Mouse (Mus musculus): ENCODE measurements around the gene Mdm2. TPM values are rescaled to one million over a fixed set of nuclear protein-coding genes. Genes with fewer than 3 reads are reported as not detected.
A peak's percentile ranks its signal among the peaks of the same experiment; 100 is the strongest.
"Not testable (repeated sequence)": the region's sequence is repeated elsewhere in the genome, so short reads cannot be mapped to it uniquely, and the experiment has no call there.

Mdm2 gene
- polyA plus RNA-seq, 1 experiment from 2014 or later, result 35.1 TPM

DNA sequence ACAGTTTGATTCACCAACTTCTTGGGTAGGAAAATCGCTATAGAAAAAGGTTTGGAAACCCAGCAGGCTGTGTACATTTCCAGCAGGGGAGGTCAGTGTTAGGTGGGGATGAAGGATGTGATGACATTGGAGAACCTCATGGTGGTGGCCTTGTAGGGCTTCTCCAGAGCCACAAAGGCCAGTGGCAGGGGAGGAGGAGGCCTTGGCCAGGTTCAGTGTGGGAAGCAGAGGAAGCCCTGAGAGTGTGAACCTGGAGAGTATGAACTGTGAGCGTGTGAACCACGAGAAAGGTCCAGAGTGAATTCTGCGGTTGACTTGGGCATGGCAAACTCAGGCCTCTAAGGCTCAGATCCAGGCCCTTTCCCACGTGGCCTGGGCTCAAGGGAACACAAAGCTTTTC lies 18.0 kb upstream of the Mdm2 start:
- no peak overlapping the region for H3K4me3 ChIP-seq (replicated peaks)
- H3K9me3 ChIP-seq, result no peaks in the 10 kb centered on the region
- no peak overlapping the region for H3K9ac ChIP-seq
- WGBS, result 85% methylated on average over 5 of the region's 5 CpGs
- H3K4me2 ChIP-seq (replicated peaks), result no peak overlapping the region
- ATAC-seq, result no peak
- H3K27me3 ChIP-seq (replicated peaks), result no peaks in the 10 kb centered on the region
- no peaks in the 10 kb centered on the region for H3K4me1 ChIP-seq (replicated peaks)
- no peak overlapping the region for H3K27ac ChIP-seq
- H3K36me3 ChIP-seq, result no peaks in the 10 kb centered on the region

DNA sequence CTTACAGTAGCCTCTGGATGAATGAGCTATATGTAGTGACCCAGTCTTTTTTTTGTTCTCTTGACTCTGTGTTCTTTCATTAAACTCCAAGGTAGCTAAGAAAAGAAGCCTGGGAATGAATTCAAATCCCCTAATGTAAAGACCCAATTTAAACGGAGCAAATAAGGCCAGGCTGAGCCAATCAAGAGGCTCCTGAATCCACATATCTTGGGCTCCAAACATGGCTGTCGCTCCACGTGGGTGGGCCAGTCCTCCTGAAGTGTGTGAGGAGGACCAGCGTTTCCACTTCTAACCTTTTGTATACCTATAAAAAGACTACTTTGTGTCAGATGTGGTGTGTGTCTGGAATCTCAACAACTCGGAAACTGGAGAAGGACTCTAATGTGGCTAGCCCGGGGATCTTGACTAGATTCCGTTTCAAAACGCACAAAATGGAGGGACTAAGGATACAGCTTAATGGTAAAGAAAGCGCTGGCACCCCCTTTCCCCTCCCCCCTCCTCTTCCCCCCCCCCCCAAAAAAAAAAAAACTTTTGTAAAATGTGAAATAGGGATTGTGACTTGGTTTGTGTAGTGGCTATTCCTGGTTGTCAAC lies 17.1 kb upstream of the Mdm2 start:
- ATAC-seq, result no peak
- Histone ChIP-seq H3K4me3 (replicated peaks) (no peak overlapping the region), H3K9ac (no peak overlapping the region), H3K27me3 (replicated peaks) (no peaks in the 10 kb centered on the region), H3K4me1 (replicated peaks) (no peaks in the 10 kb centered on the region), H3K36me3 (no peaks in the 10 kb centered on the region), H3K27ac (no peak overlapping the region), H3K4me2 (replicated peaks) (no peak overlapping the region), H3K9me3 (no peaks in the 10 kb centered on the region)
- 67% methylated on average over 9 of the region's 9 CpGs for WGBS

DNA sequence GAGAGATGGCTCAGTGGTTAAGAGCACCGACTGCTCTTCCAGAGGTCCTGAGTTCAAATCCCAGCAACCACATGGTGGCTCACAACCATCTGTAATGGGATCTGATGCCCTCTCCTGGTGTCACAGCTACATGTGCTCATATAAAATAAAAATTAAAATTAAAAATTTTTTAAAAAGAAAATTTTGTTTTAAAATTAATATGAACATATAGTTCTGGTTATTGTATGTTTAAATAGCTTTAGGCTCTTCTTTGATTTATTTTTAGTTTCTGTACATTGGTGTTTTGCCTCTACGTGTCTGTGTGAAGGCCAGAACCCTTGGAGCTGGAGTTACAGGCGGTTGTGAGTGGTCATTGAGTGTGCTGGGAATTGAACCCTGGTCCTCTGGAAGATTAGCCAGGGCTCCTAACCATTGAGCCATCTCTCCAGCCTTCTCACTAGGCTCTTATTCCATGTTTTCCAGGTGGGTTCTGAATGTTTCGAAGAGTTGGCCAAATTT lies 16.4 kb upstream of the Mdm2 start:
- Histone ChIP-seq H3K9me3 (no peaks in the 10 kb centered on the region), H3K4me1 (replicated peaks) (no peaks in the 10 kb centered on the region), H3K4me3 (replicated peaks) (no peak overlapping the region), H3K36me3 (no peaks in the 10 kb centered on the region), H3K4me2 (replicated peaks) (no peak overlapping the region), H3K9ac (no peak overlapping the region), H3K27me3 (replicated peaks) (no peaks in the 10 kb centered on the region), H3K27ac (no peak overlapping the region)
- no peak for ATAC-seq
- 93% methylated on average over 4 of the region's 4 CpGs for WGBS

DNA sequence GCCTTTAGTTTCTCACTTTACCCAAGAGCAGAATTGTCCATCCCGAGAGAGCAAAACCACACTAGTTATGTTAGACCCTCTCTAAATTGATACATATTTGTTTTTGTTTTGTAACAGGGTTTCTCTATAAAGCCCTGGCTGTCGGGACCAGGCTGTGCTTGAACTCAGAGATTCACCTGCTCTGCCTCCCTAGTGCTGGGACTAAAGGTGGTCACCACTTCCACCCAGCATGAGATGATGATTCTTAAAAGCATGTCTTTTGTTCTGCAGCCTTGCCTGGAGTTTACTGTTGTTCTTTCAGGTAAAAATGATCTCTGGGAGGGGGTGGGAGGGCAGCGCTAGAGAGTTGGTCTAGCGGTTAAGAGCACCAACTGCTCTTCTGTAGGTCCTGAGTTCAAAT lies 15.8 kb upstream of the Mdm2 start:
- Histone ChIP-seq H3K4me2 (replicated peaks) (no peak overlapping the region), H3K36me3 (no peaks in the 10 kb centered on the region), H3K9ac (no peak overlapping the region), H3K9me3 (no peaks in the 10 kb centered on the region), H3K4me1 (replicated peaks) (no peaks in the 10 kb centered on the region), H3K4me3 (replicated peaks) (no peak overlapping the region), H3K27ac (no peak overlapping the region), H3K27me3 (replicated peaks) (no peaks in the 10 kb centered on the region)
- WGBS, result 97% methylated on average over 4 of the region's 4 CpGs
- ATAC-seq, result no peak

DNA sequence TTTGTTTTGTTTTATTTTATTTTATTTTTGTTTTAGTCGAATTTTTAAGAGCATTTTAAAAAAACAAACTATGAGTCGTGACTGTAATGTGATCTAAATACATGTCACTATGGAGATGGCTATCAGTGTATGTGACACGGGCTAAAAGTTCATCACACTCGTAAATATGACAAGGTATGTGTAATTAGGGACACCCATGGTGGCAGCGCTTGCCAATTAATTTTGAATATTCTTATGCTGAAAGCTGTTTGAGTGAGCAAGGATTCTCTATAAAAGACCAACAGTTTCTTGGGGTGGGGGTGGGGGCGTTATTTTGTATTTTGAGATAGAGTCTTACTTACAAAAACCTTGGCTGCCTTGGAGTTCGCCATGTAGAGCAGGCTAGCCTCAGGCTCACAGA lies 15.1 kb upstream of the Mdm2 start:
- no peaks in the 10 kb centered on the region for H3K27me3 ChIP-seq (replicated peaks)

DNA sequence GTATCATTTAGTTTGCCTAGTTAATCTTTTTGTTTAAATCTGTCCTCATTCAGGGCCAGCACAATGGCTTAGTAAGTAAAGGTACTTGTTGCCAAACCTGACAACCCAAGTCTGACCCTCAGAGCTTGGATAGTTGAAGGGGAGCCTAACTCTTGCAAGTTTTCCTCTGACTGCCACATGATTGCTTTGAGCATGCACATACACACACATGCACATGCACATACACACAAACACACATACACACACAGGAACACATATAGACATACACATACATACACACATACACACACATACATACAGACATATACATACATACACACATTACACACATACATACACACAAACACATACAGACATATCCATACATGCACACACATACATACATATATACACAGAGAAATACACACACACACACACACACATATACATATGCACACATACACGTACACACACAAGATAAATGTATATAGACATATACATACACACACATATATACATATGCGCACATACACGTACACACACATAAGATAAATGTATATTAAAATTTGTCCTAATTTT lies 14.3 kb upstream of the Mdm2 start:
- Histone ChIP-seq H3K9ac (no peak overlapping the region), H3K4me2 (replicated peaks) (no peak overlapping the region), H3K27ac (no peak overlapping the region), H3K27me3 (replicated peaks) (no peaks in the 10 kb centered on the region), H3K36me3 (no peaks in the 10 kb centered on the region), H3K4me1 (replicated peaks) (no peaks in the 10 kb centered on the region), H3K4me3 (replicated peaks) (no peak overlapping the region), H3K9me3 (no peaks in the 10 kb centered on the region)
- ATAC-seq, result no peak
- 96% methylated on average over 3 of the region's 3 CpGs for WGBS

More for the DNA sequence above, 15.1 kb upstream of the Mdm2 start:
- H3K4me3 ChIP-seq (replicated peaks), result no peak overlapping the region
- ATAC-seq, result no peak
- H3K9ac ChIP-seq, result no peak overlapping the region
- 75% methylated on average over 7 of the region's 7 CpGs for WGBS
- H3K36me3 ChIP-seq, result no peaks in the 10 kb centered on the region
- H3K4me2 ChIP-seq (replicated peaks), result no peak overlapping the region
- H3K27ac ChIP-seq, result no peak overlapping the region
- H3K9me3 ChIP-seq, result no peaks in the 10 kb centered on the region
- H3K4me1 ChIP-seq (replicated peaks), result no peaks in the 10 kb centered on the region

DNA sequence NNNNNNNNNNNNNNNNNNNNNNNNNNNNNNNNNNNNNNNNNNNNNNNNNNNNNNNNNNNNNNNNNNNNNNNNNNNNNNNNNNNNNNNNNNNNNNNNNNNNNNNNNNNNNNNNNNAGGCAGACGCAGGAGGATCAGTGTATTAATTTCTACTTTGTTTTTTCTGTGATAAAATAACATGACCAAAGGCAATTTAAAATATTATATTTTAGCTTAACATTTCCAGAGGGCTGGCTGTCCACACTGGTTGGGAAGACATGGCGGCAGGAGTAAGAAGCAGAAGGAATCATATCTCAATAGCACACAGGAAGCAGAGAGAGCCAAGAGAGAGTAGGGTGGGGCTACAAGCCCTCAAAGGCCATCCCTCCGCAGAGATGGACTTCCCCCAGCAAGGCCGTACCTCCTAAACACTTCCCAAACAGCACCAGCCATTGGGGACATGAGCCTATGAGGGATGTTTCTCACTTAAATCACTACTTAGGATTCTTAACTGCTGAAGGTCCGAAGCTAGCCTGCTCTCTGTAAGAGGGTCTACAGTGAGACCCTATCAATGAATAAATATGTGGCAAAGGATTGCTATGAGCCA lies 13.7 kb upstream of the Mdm2 start:
- ATAC-seq, result no peak
- Histone ChIP-seq H3K4me1 (replicated peaks) (no peaks in the 10 kb centered on the region), H3K4me2 (replicated peaks) (no peak overlapping the region), H3K27me3 (replicated peaks) (no peaks in the 10 kb centered on the region), H3K9ac (no peak overlapping the region), H3K27ac (no peak overlapping the region), H3K36me3 (no peaks in the 10 kb centered on the region), H3K4me3 (replicated peaks) (no peak overlapping the region), H3K9me3 (no peaks in the 10 kb centered on the region)
- 74% methylated on average over 5 of the region's 5 CpGs for WGBS

DNA sequence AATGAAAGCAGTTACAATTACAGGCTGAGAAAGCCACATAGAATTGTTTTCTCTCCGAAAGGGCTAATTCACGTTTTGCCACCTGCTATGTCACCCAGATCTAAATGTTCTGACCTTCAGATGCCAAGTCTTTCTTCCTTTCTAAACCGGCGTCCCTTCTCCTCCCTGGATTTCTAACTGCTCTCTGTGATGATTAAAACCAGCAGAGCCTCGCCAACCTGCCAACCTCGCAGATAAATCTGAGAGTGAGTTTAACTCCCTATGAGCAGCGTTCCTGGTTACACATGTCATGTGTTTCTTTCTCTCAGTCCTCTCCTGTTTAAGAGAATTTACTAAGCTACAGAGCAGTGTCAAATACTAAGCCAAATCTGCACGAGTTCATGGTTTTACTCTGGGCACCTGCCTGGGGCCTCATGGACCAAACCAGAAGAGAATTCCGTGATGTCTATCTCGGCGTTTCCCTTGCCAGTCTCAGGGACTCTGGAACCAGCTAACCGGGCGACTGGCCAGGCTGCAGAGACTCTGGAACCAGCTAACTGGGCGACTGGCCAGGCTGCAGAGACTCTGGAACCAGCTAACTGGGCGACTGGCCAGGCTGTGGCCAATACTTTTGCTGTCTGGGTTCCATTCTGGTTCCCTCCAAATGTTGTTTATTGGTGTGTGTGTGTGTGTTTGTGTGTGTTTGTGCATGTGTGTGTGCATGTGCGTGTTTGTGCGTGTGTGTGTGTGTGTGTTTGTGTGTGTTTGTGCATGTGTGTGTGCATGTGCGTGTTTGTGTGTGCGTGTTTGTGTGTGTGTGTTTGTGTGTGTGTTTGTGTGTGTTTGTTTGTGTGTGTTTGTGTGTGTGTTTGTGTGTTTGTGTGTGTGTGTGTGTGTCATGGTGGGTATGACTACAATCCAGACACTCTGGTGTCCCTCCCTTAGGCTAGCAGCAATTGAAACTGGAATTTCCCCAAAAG lies 7.9 kb upstream of the Mdm2 start:
- Histone ChIP-seq H3K4me3 (replicated peaks) (no peak overlapping the region), H3K9ac (no peak overlapping the region), H3K9me3 (no peaks in the 10 kb centered on the region), H3K4me1 (replicated peaks) (peaks cover 11% of the 10 kb centered on the region; the same call in 1 of the 2 replicates), H3K36me3 (no peaks in the 10 kb centered on the region), H3K27ac (no peak overlapping the region), H3K4me2 (replicated peaks) (no peak overlapping the region), H3K27me3 (replicated peaks) (no peaks in the 10 kb centered on the region)
- no peak for ATAC-seq
- WGBS, result 55% methylated on average over 19 of the region's 19 CpGs

DNA sequence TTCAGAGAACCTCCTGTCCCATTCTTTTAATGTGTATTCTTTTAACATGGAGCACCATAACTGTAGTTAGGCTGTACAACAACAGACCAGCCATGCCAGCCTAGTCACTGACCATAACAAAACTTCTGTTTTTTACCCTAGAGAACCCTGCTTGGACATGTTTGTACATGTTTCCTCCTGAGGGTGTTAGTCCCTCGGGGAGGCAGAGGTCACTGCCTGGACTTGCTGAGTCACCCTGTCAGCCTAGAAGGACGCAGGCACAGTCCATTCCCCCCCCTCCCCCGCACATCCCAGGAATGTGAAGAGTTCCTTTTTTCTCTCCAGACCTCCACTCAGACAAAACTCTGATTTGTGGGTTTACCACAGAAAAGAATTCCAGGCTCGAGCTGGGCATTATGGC lies 7.0 kb upstream of the Mdm2 start:
- Histone ChIP-seq H3K36me3 (no peaks in the 10 kb centered on the region), H3K9me3 (no peaks in the 10 kb centered on the region), H3K27me3 (replicated peaks) (no peaks in the 10 kb centered on the region), H3K4me2 (replicated peaks) (no peak overlapping the region), H3K9ac (no peak overlapping the region), H3K4me3 (replicated peaks) (no peak overlapping the region), H3K4me1 (replicated peaks) (peaks cover 11% of the 10 kb centered on the region; the same call in 1 of the 2 replicates), H3K27ac (no peak overlapping the region)
- 0 out of 2 replicates have a peak, but pooled peaks have one; percentile 48 for ATAC-seq
- WGBS, result 4% methylated on average over 4 of the region's 4 CpGs

DNA sequence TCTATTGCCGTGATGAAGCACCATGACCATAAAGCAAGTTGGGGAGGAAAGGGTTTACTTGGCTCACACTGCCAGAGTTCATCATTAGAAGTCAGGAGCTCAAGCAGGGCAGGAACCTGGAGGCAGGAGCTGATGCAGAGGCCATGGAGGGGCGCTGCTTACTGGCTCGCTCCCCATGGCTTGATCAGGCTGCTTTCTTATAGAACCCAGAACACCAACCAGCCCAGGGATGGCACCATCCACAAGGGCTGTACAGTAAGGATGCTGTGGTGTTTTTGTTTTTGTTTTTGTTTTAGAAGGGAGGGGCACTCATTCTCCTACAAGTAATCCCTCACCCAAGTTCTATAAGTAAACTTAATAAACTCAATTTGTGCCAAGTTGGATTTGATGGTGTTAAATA lies 6.1 kb upstream of the Mdm2 start:
- Histone ChIP-seq H3K27me3 (replicated peaks) (no peaks in the 10 kb centered on the region), H3K9me3 (no peaks in the 10 kb centered on the region), H3K27ac (no peak overlapping the region), H3K4me3 (replicated peaks) (no peak overlapping the region), H3K4me2 (replicated peaks) (no peak overlapping the region), H3K9ac (no peak overlapping the region), H3K36me3 (no peaks in the 10 kb centered on the region), H3K4me1 (replicated peaks) (peaks cover 11% of the 10 kb centered on the region; the same call in 1 of the 2 replicates)
- 89% methylated on average over 3 of the region's 3 CpGs for WGBS
- ATAC-seq, result no peak

DNA sequence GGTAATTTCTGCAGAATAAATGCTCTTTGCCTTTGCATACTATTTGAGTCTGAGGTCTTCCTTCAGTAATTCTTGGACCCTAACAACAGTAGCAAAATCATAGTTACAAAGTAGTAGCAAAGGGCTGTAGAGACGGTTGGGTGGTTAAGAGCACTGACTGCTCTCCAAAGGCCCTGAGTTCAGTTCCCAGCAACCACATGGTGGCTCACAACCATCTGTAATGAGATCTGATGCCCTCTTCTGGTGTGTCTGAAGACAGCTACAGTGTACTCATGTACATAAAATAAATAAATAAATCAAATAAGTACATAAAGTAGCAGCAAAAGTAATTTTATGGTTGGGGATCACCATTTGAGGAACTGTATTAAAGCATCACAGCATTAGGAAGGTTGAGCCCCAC lies 5.1 kb upstream of the Mdm2 start:
- H3K4me1 ChIP-seq (replicated peaks), result peaks cover 13% of the 10 kb centered on the region; the same call in 1 of the 2 replicates
- 92% methylated on average over 1 of the region's 1 CpGs for WGBS
- not testable (repeated sequence) for H3K36me3 ChIP-seq; H3K9ac ChIP-seq; H3K4me2 ChIP-seq (replicated peaks); H3K4me3 ChIP-seq (replicated peaks); H3K27ac ChIP-seq; H3K27me3 ChIP-seq (replicated peaks); H3K9me3 ChIP-seq; ATAC-seq

DNA sequence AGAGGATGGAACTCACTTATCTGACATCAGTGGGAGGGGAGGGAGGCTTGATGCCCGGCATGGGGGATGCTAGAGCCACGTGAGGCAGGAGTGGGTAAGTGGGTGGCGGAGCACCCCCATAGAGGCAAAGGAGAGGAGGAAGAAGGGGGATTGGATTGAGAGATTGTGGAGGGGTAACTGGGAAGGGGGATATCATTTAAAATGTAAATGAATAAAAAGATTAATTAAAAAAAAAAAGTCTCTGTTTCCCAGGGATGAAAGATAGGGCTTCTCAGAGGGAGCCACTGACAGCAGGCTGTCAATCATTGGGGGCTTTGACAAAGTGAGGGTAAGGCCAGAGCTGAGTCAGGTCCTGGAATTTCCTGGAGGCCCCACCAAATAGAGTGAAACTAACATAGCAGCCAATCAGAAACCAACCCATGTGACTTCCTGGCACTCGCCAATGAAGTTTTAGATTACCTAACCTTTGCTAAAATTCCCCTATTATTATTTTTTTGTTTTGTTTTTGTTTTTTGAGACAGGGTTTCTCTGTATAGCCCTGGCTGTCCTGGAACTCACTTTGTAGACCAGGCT lies 4.5 kb upstream of the Mdm2 start:
- no peak for ATAC-seq
- Histone ChIP-seq H3K9me3 (no peaks in the 10 kb centered on the region), H3K27me3 (replicated peaks) (no peaks in the 10 kb centered on the region)

More for the DNA sequence above, 4.5 kb upstream of the Mdm2 start:
- no peak overlapping the region for H3K27ac ChIP-seq
- peaks cover 13% of the 10 kb centered on the region; the same call in 1 of the 2 replicates for H3K4me1 ChIP-seq (replicated peaks)
- no peak overlapping the region for H3K4me2 ChIP-seq (replicated peaks)
- H3K36me3 ChIP-seq, result no peaks in the 10 kb centered on the region
- 74% methylated on average over 4 of the region's 4 CpGs for WGBS
- no peak overlapping the region for H3K4me3 ChIP-seq (replicated peaks)
- H3K9ac ChIP-seq, result no peak overlapping the region
